Mouse (Mus musculus): Measurements from ENCODE around the gene Aff1.

GRCm38 (mm10) chr5:103756231-103756714 is 64.1 kb downstream of the Aff1 start:
- no peak for TF ChIP-seq CTCF (IDR thresholded peaks at IDR 0.05; ENCODE audit: low read depth)
- TF ChIP-seq EP300 (IDR thresholded peaks at IDR 0.05; ENCODE audit: low read depth): no peak
